Mouse (Mus musculus) liver (tissue): ENCODE results near the gene Lrrc25.
"Not testable (repeated sequence)": the region's sequence is repeated elsewhere in the genome, so short reads cannot be mapped to it uniquely, and the experiment has no call there.

Experiments used
- DNase-seq: peaks from one replicate; pipeline ENCODE4 v3.0.0-alpha.2; 2020; ENCODE audit warnings: mixed read lengths

Lrrc25 gene

GRCm38 (mm10) chr8:70615894-70616293 is at the start of gene Lrrc25:
Gene Lrrc25 (plus strand): TSS chr8:70616155.
- DNase-seq: no peak

GRCm38 (mm10) chr8:70570360-70570759 is 45.6 kb upstream of the Lrrc25 start:
- DNase-seq: no peak

GRCm38 (mm10) chr8:70570990-70571389 is 45.0 kb upstream of the Lrrc25 start:
- DNase-seq: no peak

- no peak for DNase-seq
These were observed 41.7 kb upstream of the Lrrc25 start for GRCm38 (mm10) chr8:70574302-70574701.

GRCm38 (mm10) chr8:70574915-70575314 is 41.0 kb upstream of the Lrrc25 start:
- DNase-seq: no peak

GRCm38 (mm10) chr8:70577207-70577606 is 38.7 kb upstream of the Lrrc25 start:
- no peak for DNase-seq

- no peak for DNase-seq
These were observed 32.2 kb upstream of the Lrrc25 start for GRCm38 (mm10) chr8:70583476-70584387.

- no peak for DNase-seq
These were observed 31.2 kb upstream of the Lrrc25 start for GRCm38 (mm10) chr8:70584606-70585257.

- peak; percentile 61 for DNase-seq
These were observed 30.7 kb upstream of the Lrrc25 start for GRCm38 (mm10) chr8:70585258-70585652.

GRCm38 (mm10) chr8:70587955-70588354 is 28.0 kb upstream of the Lrrc25 start:
- DNase-seq: not testable (repeated sequence)

GRCm38 (mm10) chr8:70591569-70591968 is 24.4 kb upstream of the Lrrc25 start:
- no peak for DNase-seq

GRCm38 (mm10) chr8:70593173-70593572 is 22.8 kb upstream of the Lrrc25 start:
- no peak for DNase-seq

GRCm38 (mm10) chr8:70593961-70594609 is 21.9 kb upstream of the Lrrc25 start, which contains the start of gene Isyna1:
Gene Isyna1 (plus strand): TSS chr8:70594373.
- peak; percentile 94 for DNase-seq

- DNase-seq: peak; percentile 60
These were observed 21.1 kb upstream of the Lrrc25 start for GRCm38 (mm10) chr8:70594621-70595564.

GRCm38 (mm10) chr8:70595811-70596210 is 20.1 kb upstream of the Lrrc25 start:
- no peak for DNase-seq

GRCm38 (mm10) chr8:70596216-70596615 is 19.7 kb upstream of the Lrrc25 start:
- no peak for DNase-seq

GRCm38 (mm10) chr8:70596775-70597416 is 19.1 kb upstream of the Lrrc25 start:
- no peak for DNase-seq

GRCm38 (mm10) chr8:70597417-70598272 is 18.3 kb upstream of the Lrrc25 start:
- no peak for DNase-seq

GRCm38 (mm10) chr8:70598283-70598682 is 17.7 kb upstream of the Lrrc25 start:
- peak; percentile 80 for DNase-seq

- DNase-seq: no peak
These were observed 17.2 kb upstream of the Lrrc25 start for GRCm38 (mm10) chr8:70598722-70599121.
